Mouse (Mus musculus) embryonic fibroblast, embryonic 13.5 days (primary cell): ENCODE measurements at regions not wholly inside any gene's neighbourhood (a gene's known extent, or its start where the extent isn't known, plus 50 kb on each side); places are given as distances from the start of the nearest gene placed in this dataset.

Source experiments
- CTCF ChIP-seq: IDR thresholded peaks from 2 replicates; pipeline ENCODE4 v1.5.1; 2011; ENCODE audit warnings: mild to moderate bottlenecking, control low read depth, low read length, moderate library complexity, borderline replicate concordance; ENCODE audit not compliant: insufficient read depth
- POLR2A ChIP-seq: IDR thresholded peaks from 2 replicates; pipeline ENCODE4 v1.6.1; 2011; ENCODE audit warnings: low read depth, mild to moderate bottlenecking, control low read depth, low read length, moderate library complexity

DNA sequence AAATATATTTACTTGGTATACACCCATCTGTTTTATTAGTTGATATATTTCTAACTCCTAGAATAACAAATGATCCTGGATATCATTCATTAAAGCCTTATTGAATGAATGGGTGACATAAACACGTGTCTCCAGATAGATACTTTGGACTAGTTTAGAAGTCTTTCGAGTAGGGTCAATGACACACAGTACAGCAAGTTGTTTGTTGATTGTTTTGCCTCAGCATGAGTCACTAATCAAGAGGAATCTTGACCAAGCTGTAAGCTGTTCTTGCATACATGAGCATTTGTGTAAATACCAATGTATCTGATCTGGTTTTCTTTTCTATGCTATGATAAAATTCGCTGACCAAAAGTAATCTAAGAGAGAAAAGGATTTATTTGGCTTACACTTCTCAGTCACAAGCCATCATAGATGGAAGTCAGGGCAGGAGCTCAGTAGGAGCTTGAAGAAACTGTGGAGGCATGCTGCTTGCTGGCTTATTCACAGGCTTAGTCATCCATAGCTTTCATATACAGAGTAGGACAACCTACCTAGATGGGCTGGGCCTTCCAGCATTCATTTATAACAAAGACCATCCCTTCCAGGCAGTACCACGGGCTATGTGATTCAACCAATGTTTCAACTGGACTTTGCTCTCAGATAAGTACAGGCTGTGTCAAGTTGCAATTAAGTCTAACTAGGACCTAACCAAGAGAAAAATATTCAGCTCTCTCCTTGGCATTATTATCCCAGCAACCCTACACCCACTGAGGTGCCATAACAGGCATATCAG, 192.5 kb downstream of the Rdh14 start:
- TF ChIP-seq CTCF (no peak), POLR2A (no peak)
